Mouse (Mus musculus) lung, embryonic 14.5 days (tissue): ENCODE measurements at regions not wholly inside any gene's neighbourhood (a gene's known extent, or its start where the extent isn't known, plus 50 kb on each side); places are given as distances from the start of the nearest gene placed in this dataset.
A peak's percentile ranks its signal among the peaks of the same experiment; 100 is the strongest.

Source experiments
- ATAC-seq: fragments of 200-750 bp; cut with Nextera tagmentation; 2 replicates; pipeline ENCODE4 v1.8.0; 2017; ENCODE audit warnings: mild to moderate bottlenecking, moderate TSS enrichment, moderate library complexity; ENCODE audit not compliant: insufficient read depth
- DNase-seq: peaks from one replicate; pipeline ENCODE4 v3.0.0-alpha.2; 2015
- H3K27ac ChIP-seq: fragments of 300-500 bp; sonication (generic); 2 replicates; pipeline ENCODE4 v1.5.1; 2014; ENCODE audit warnings: low read depth, mild to moderate bottlenecking, moderate library complexity
- H3K27me3 ChIP-seq: fragments of 300-500 bp; sonication (generic); 2 replicates; pipeline ENCODE4 v1.6.1; 2014; ENCODE audit warnings: low read length, control low read depth; ENCODE audit not compliant: insufficient read depth
- H3K36me3 ChIP-seq: fragments of 300-500 bp; sonication (generic); 2 replicates; pipeline ENCODE4 v1.6.1; 2014; ENCODE audit warnings: control low read depth; ENCODE audit not compliant: insufficient read depth
- H3K4me1 ChIP-seq: fragments of 300-500 bp; sonication (generic); 2 replicates; pipeline ENCODE4 v1.6.1; 2014; ENCODE audit warnings: antibody characterized with exemption, control low read depth; ENCODE audit not compliant: insufficient read depth
- H3K4me2 ChIP-seq: fragments of 300-500 bp; sonication (generic); 2 replicates; pipeline ENCODE4 v1.6.1; 2014; ENCODE audit warnings: mild to moderate bottlenecking
- H3K4me3 ChIP-seq: fragments of 300-500 bp; sonication (generic); 2 replicates; pipeline ENCODE4 v1.5.1; 2014; ENCODE audit warnings: low read depth, low read length
- H3K9ac ChIP-seq: fragments of 300-500 bp; sonication (generic); 2 replicates; pipeline ENCODE4 v1.6.1; 2014
- H3K9me3 ChIP-seq: fragments of 300-500 bp; sonication (generic); 2 replicates; pipeline ENCODE4 v1.6.1; 2016; ENCODE audit warnings: low read depth, low read length, control low read depth
- CTCF ChIP-seq: IDR thresholded peaks from 2 replicates; pipeline ENCODE4 v1.5.1; 2016; ENCODE audit warnings: antibody characterized with exemption, low read depth
- WGBS: fragments of 180-500 bp; shearing (Covaris S2); extraction: QIAGEN DNeasy Blood & Tissue Kit; methylation state at CpG from one replicate; pipeline ENCODE4 v1.1.7; 2014; 5-methylcytosine and 5-hydroxymethylcytosine counted together

GRCm38 (mm10) chr5:37980692-37981091 is 57.9 kb upstream of the Stx18 start:
- H3K4me3 ChIP-seq = no peak overlapping the region
- no peak overlapping the region for H3K9ac ChIP-seq
- no peaks in the 10 kb centered on the region for H3K27me3 ChIP-seq
- H3K9me3 ChIP-seq = no peaks in the 10 kb centered on the region
- ATAC-seq (no peak), DNase-seq (no peak)
- no peak overlapping the region for H3K27ac ChIP-seq
- H3K36me3 ChIP-seq = no peaks in the 10 kb centered on the region
- H3K4me2 ChIP-seq = no peak overlapping the region
- H3K4me1 ChIP-seq = no peaks in the 10 kb centered on the region
- WGBS = 73% methylated on average over 3 of the region's 3 CpGs
- no peak for TF ChIP-seq CTCF

GRCm38 (mm10) chr5:37976943-37977434 is 61.6 kb upstream of the Stx18 start:
- no peak overlapping the region for H3K4me3 ChIP-seq
- H3K4me1 ChIP-seq = no peaks in the 10 kb centered on the region
- no peak for TF ChIP-seq CTCF
- no peaks in the 10 kb centered on the region for H3K36me3 ChIP-seq
- H3K27me3 ChIP-seq = no peaks in the 10 kb centered on the region
- no peak overlapping the region for H3K9ac ChIP-seq
- H3K9me3 ChIP-seq = no peaks in the 10 kb centered on the region
- H3K27ac ChIP-seq = no peak overlapping the region
- no peak overlapping the region for H3K4me2 ChIP-seq
- WGBS = 17% methylated on average over 4 of the region's 4 CpGs
- no peak for DNase-seq
- ATAC-seq = no peak

GRCm38 (mm10) chr5:37972980-37973545 is 65.5 kb upstream of the Stx18 start:
- H3K27ac ChIP-seq = no peak overlapping the region
- peaks cover 17% of the 10 kb centered on the region for H3K27me3 ChIP-seq
- 86% methylated on average over 7 of the region's 7 CpGs for WGBS
- no peaks in the 10 kb centered on the region for H3K9me3 ChIP-seq
- DNase-seq (no peak), ATAC-seq (no peak)
- no peaks in the 10 kb centered on the region for H3K36me3 ChIP-seq
- H3K4me3 ChIP-seq = no peak overlapping the region
- H3K4me2 ChIP-seq = no peak overlapping the region
- TF ChIP-seq CTCF = no peak
- H3K9ac ChIP-seq = no peak overlapping the region
- H3K4me1 ChIP-seq = 0 out of 2 replicates have a peak, but pooled peaks cover 1% of the 10 kb centered on the region

- no peak overlapping the region for H3K27ac ChIP-seq
- H3K9me3 ChIP-seq = no peaks in the 10 kb centered on the region
- H3K4me3 ChIP-seq = no peak overlapping the region
- no peak for TF ChIP-seq CTCF
- H3K36me3 ChIP-seq = no peaks in the 10 kb centered on the region
- H3K4me1 ChIP-seq = 0 out of 2 replicates have a peak, but pooled peaks cover 4% of the 10 kb centered on the region
- DNase-seq (no peak), ATAC-seq (no peak)
- no peak overlapping the region for H3K4me2 ChIP-seq
- WGBS = 57% methylated on average over 11 of the region's 11 CpGs
- peaks cover 30% of the 10 kb centered on the region for H3K27me3 ChIP-seq
- H3K9ac ChIP-seq = no peak overlapping the region
These were observed 66.8 kb upstream of the Stx18 start for GRCm38 (mm10) chr5:37971724-37972123.

GRCm38 (mm10) chr5:37968596-37968995 is 69.9 kb upstream of the Stx18 start:
- Histone ChIP-seq H3K9ac (no peak overlapping the region), H3K9me3 (no peaks in the 10 kb centered on the region), H3K27me3 (peaks cover 34% of the 10 kb centered on the region), H3K27ac (no peak overlapping the region), H3K4me3 (no peak overlapping the region), H3K4me1 (0 out of 2 replicates have a peak, but pooled peaks cover 4% of the 10 kb centered on the region), H3K4me2 (no peak overlapping the region), H3K36me3 (no peaks in the 10 kb centered on the region)
- WGBS = 10% methylated on average over 10 of the region's 10 CpGs
- TF ChIP-seq CTCF = no peak
- no peak for DNase-seq
- ATAC-seq = no peak

GRCm38 (mm10) chr5:37967914-37968375 is 70.6 kb upstream of the Stx18 start:
- no peak overlapping the region for H3K9ac ChIP-seq
- H3K27ac ChIP-seq = no peak overlapping the region
- H3K4me3 ChIP-seq = no peak overlapping the region
- H3K4me2 ChIP-seq = peak overlapping the region; percentile 25
- H3K36me3 ChIP-seq = no peaks in the 10 kb centered on the region
- 3% methylated on average over 14 of the region's 14 CpGs for WGBS
- H3K9me3 ChIP-seq = no peaks in the 10 kb centered on the region
- DNase-seq (peak; percentile 17), ATAC-seq (0 out of 2 replicates have a peak, but pooled peaks have one; percentile 41)
- no peak for TF ChIP-seq CTCF
- H3K4me1 ChIP-seq = 0 out of 2 replicates have a peak, but pooled peaks cover 4% of the 10 kb centered on the region
- H3K27me3 ChIP-seq = peaks cover 34% of the 10 kb centered on the region

- 7% methylated on average over 23 of the region's 23 CpGs for WGBS
- H3K27ac ChIP-seq = no peak overlapping the region
- DNase-seq (peak; percentile 7), ATAC-seq (peak; percentile 11; the same call in 1 of the 2 replicates)
- no peak overlapping the region for H3K4me3 ChIP-seq
- H3K4me1 ChIP-seq = 0 out of 2 replicates have a peak, but pooled peaks cover 4% of the 10 kb centered on the region
- H3K9ac ChIP-seq = no peak overlapping the region
- no peaks in the 10 kb centered on the region for H3K36me3 ChIP-seq
- H3K27me3 ChIP-seq = peaks cover 34% of the 10 kb centered on the region
- H3K4me2 ChIP-seq = peak overlapping the region; percentile 25
- H3K9me3 ChIP-seq = no peaks in the 10 kb centered on the region
- no peak for TF ChIP-seq CTCF
These were observed 71.2 kb upstream of the Stx18 start for GRCm38 (mm10) chr5:37967106-37967913.
